ENCODE assay signal across 29 mouse cellular contexts in genomic region chr3:137728689-137729088, GRCm38 (mm10). TPM values are rescaled to one million over a fixed set of nuclear protein-coding genes. Genes with fewer than 3 reads are reported as not detected.
"Had no signal": no experiment of that assay in that cellular context is flagged by ENCODE, and none has a peak within 500 bp of the region (broad histone marks: within the 10 kb centered on the region; RNA-seq: fewer than 3 reads in every experiment).

No protein-coding gene starts in this region.

- H3K9ac ChIP-seq: kidney, embryonic 15.5 days; liver, embryonic 13.5 days; midbrain, embryonic 12.5 days; midbrain, embryonic 15.5 days; neural tube, embryonic 12.5 days; neural tube, embryonic 15.5 days had no signal

- H3K27ac ChIP-seq: kidney, embryonic 15.5 days; left cerebral cortex, adult 2 months; liver, embryonic 13.5 days; midbrain, embryonic 12.5 days; midbrain, embryonic 15.5 days; neural tube, embryonic 12.5 days; neural tube, embryonic 15.5 days had no signal

- ATAC-seq: midbrain, embryonic 15.5 days had no signal

- H3K4me3 ChIP-seq: kidney, embryonic 15.5 days; left cerebral cortex, adult 2 months; liver, embryonic 13.5 days; midbrain, embryonic 12.5 days; midbrain, embryonic 15.5 days; neural tube, embryonic 12.5 days; neural tube, embryonic 15.5 days had no signal

- H3K4me1 ChIP-seq: kidney, embryonic 15.5 days; liver, embryonic 13.5 days; midbrain, embryonic 12.5 days; midbrain, embryonic 15.5 days; neural tube, embryonic 12.5 days; neural tube, embryonic 15.5 days had no signal

- DNase-seq: kidney, adult 8-10 months; kidney, postnatal 10 days; kidney, postnatal 36 days; liver, embryonic 13.5 days; lung, adult 2 months; lung, postnatal 14 days; lung, postnatal 4 days; right cerebral cortex, adult 18-20 months; thymus, adult 18-20 months; thymus, postnatal 36 days had no signal

- H3K9me3 ChIP-seq: kidney, embryonic 15.5 days; liver, embryonic 13.5 days; midbrain, embryonic 12.5 days; midbrain, embryonic 15.5 days; neural tube, embryonic 12.5 days; neural tube, embryonic 15.5 days had no signal

- H3K27me3 ChIP-seq: kidney, embryonic 15.5 days; liver, embryonic 13.5 days; midbrain, embryonic 12.5 days; midbrain, embryonic 15.5 days; neural tube, embryonic 12.5 days; neural tube, embryonic 15.5 days had no signal

- H3K36me3 ChIP-seq: kidney, embryonic 15.5 days; liver, embryonic 13.5 days; midbrain, embryonic 12.5 days; midbrain, embryonic 15.5 days; neural tube, embryonic 12.5 days; neural tube, embryonic 15.5 days had no signal

- H3K4me2 ChIP-seq: kidney, embryonic 15.5 days; liver, embryonic 13.5 days; midbrain, embryonic 12.5 days; midbrain, embryonic 15.5 days; neural tube, embryonic 12.5 days; neural tube, embryonic 15.5 days had no signal

RNA-seq across cellular contexts. Expression of gene Gm21962, which starts 57.4 kb away (rescaled TPM):
- total RNA-seq: layer of hippocampus, adult 18-20 months; layer of hippocampus, postnatal 14 days; left cerebral cortex, adult 2 months; left cerebral cortex, postnatal 10 days; left cerebral cortex, postnatal 36 days; liver, adult 2 months had no signal
- polyA plus RNA-seq: kidney, embryonic 15.5 days; limb, embryonic 11.5 days; limb, embryonic 14.5 days; liver, adult 2 months; liver, embryonic 13.5 days; liver, embryonic 16.5 days; lung, adult 2 months; lung, embryonic 16.5 days; midbrain, embryonic 12.5 days; midbrain, embryonic 15.5 days; neural tube, embryonic 12.5 days; neural tube, embryonic 15.5 days; small intestine, adult 2 months; spleen, adult 2 months; stomach, embryonic 16.5 days; testis, adult 2 months had no signal
